Mouse (Mus musculus) retina, postnatal 7 days (tissue): ENCODE data around the gene Eif4ebp2.

Experiments
- DNase-seq: peaks from one replicate; pipeline ENCODE4 v3.0.0-alpha.2; 2012; ENCODE audit warnings: low read depth, low spot score

Eif4ebp2 gene

GRCm38 (mm10) chr10:61383021-61383714 lies 69.3 kb downstream of the Eif4ebp2 start, which contains the start of gene Pald1:
Pald1 (minus strand) TSS chr10:61383530.
- DNase-seq = peak; percentile 43

DNA sequence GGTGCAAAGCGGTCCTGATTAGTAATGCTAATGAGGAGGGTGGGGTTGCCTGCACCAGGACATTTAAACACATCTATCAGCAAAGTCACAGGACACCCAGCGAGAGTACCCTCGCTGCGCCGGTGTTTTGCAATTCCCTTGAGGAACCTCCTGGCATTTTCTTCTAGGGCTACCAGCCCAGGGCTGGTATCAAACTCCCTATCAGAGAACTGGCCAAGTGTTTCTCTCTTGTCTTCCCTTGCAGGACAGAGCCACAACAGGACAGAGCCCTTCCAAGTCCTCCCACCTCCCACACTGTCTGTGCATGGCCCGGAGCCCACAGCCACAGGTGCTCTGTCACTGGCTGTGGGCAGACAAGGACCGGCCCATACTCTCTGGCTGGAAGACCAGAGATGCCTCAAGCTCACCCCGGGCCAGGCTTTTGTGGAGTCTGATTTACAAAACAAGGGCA lies 70.2 kb downstream of the Eif4ebp2 start:
- no peak for DNase-seq

DNA sequence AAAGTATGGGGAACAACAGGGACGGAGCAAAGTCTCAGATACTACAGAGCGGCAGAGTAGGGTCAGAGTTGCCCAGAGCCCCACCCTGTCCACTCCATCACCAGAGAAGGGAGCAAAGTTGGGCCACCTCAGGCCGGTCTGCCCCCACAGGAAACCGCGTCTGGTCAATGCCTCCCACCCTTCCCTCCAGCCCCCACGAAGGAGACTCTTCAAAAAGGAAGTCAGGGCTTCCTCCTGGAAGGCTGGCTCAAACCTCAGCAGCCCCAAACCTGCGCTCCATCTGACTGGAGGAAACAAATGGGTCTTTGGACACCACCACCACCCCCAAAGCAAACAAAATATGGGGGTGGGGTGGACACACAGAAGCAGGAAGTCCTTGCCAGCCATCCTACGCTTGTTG lies 70.6 kb downstream of the Eif4ebp2 start:
- DNase-seq = no peak

DNA sequence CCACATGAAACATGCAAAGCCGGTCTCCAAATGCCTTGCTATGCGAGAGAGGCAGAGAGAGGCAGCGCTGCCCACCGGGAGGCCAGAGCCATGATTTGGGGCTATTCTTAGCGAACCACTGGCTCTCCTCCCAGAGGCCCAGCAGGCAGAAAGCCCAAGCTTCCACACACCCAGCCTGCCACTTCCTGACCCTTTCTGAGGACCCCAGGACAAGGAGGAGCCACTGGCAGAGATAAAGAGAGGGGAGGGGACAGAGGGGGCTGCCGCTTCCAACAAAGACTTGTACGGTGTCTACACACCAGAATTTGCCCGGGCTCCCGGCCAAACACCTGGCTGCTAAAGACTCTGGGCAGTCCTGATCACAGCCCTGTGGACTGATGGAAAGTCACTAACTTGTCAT lies 72.3 kb downstream of the Eif4ebp2 start:
- no peak for DNase-seq

DNA sequence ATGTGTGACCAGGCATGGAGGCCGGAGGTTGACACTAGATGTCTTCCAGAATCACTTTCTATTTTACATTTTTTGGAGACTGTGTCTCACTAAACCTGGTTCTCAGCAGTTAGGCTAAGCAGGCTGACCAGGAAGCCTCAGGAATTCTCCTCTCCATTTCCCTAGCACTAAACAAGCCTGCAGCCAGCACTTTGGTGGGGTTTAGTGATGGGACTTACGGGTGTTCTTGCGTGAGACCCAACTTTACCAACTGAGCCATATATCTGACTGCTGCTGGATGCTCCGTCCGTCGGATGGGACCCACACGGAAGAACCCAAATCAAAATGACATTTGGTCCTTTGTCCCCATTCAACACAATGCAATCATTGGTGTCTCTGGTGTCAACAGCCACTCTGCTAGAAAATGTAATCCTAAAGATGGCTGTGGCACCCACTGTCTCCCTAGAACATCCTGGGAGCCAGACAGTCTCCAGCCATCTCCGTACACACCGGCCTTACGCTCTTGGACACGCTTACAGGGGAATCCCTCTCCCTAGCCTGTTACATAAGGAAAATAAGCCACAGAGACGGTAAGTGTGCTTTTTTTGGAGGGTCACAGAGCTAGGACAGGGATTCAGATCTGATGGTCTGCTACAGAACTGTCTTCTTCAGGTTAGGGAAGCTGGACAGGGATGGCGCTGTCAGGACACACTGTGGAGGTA lies 73.0 kb downstream of the Eif4ebp2 start:
- no peak for DNase-seq

DNA sequence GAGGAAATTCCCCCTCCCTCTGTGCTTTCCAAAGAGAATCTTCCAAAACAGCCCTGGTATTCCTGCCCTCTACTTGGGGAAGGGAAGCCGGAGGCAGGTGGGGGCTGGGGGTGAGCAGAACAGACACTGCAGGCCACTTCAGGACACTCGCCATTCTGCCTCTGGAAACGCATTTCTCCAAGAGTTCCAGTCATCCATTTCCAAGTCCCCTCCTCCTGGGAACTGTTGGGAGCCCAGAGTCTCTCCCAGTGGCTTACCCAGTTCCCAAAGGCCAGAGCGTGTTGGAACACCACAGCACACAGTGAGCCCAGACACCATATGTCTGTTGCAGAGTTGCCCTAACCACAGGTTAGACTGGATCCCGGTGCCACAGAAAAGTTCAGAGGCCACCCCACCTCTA lies 73.8 kb downstream of the Eif4ebp2 start:
- no peak for DNase-seq
